Mouse (Mus musculus) heart, embryonic 16.5 days (tissue): ENCODE measurements around the gene Ablim1. TPM values are rescaled to one million over a fixed set of nuclear protein-coding genes. Genes with fewer than 3 reads are reported as not detected.
A peak's percentile ranks its signal among the peaks of the same experiment; 100 is the strongest.

Experiments
- ATAC-seq: fragments of 200-750 bp; cut with Nextera tagmentation; replicated peaks from 2 replicates; pipeline ENCODE4 v1.8.0; 2017; ENCODE audit warnings: moderate number of reproducible peaks; ENCODE audit not compliant: insufficient read depth, low FRiP score; ENCODE audit errors: extremely low read depth
- H3K27ac ChIP-seq: fragments of 300-500 bp; sonication (generic); 2 replicates; pipeline ENCODE4 v1.5.1; 2014; ENCODE audit warnings: mild to moderate bottlenecking, low read length, control low read depth, moderate library complexity
- H3K27me3 ChIP-seq: fragments of 300-500 bp; sonication (generic); 2 replicates; pipeline ENCODE4 v1.6.1; 2014; ENCODE audit warnings: low read length, mixed read lengths; ENCODE audit not compliant: control insufficient read depth, insufficient read depth
- H3K36me3 ChIP-seq: fragments of 300-500 bp; sonication (generic); 2 replicates; pipeline ENCODE4 v1.6.1; 2014; ENCODE audit not compliant: control insufficient read depth, insufficient read depth
- H3K4me1 ChIP-seq: fragments of 300-500 bp; sonication (generic); 2 replicates; pipeline ENCODE4 v1.6.1; 2014; ENCODE audit warnings: low read length, mixed read lengths; ENCODE audit not compliant: control insufficient read depth, insufficient read depth
- H3K4me2 ChIP-seq: fragments of 300-500 bp; sonication (generic); 2 replicates; pipeline ENCODE4 v1.6.1; 2014; ENCODE audit warnings: low read depth, mild to moderate bottlenecking, control low read depth, low read length
- H3K4me3 ChIP-seq: fragments of 300-500 bp; sonication (generic); 2 replicates; pipeline ENCODE4 v1.5.1; 2014; ENCODE audit warnings: mild to moderate bottlenecking, control low read depth, low read length
- H3K9ac ChIP-seq: fragments of 300-500 bp; sonication (generic); 2 replicates; pipeline ENCODE4 v1.6.1; 2014; ENCODE audit warnings: low read length, control low read depth
- H3K9me3 ChIP-seq: fragments of 300-500 bp; sonication (generic); replicated peaks from 2 replicates; pipeline ENCODE4 v1.6.1; 2016; ENCODE audit warnings: low read length; ENCODE audit not compliant: control insufficient read depth
- WGBS: fragments of 180-500 bp; shearing (Covaris S2); extraction: QIAGEN DNeasy Blood & Tissue Kit; methylation state at CpG from one replicate; pipeline ENCODE4 v1.1.7; 2014; 5-methylcytosine and 5-hydroxymethylcytosine counted together
- polyA plus RNA-seq: library from polyadenylated mRNA; unstranded; fragments of >200 nt; fragmentation: Nextera tagmentation; extraction: Ambion mirVana; gene quantifications from 2 replicates; pipeline ENCODE4 v1.2.1, GENCODE M21; 2015

Ablim1 gene
- polyA plus RNA-seq, 1 experiment from 2014 or later = 72.6 TPM

- no peak overlapping the region for H3K4me3 ChIP-seq
- 74% methylated on average over 6 of the region's 6 CpGs for WGBS
These were observed 16.5 kb upstream of the Ablim1 start for GRCm38 (mm10) chr19:57331237-57331636.

GRCm38 (mm10) chr19:57330309-57330708 is 15.6 kb upstream of the Ablim1 start:
- WGBS = 72% methylated on average over 11 of the region's 11 CpGs
- no peak overlapping the region for H3K4me3 ChIP-seq

More at GRCm38 (mm10) chr19:57331237-57331636, 16.5 kb upstream of the Ablim1 start:
- no peak overlapping the region for H3K4me2 ChIP-seq
- no peaks in the 10 kb centered on the region for H3K27me3 ChIP-seq
- ATAC-seq = no peak
- H3K9me3 ChIP-seq = no peaks in the 10 kb centered on the region
- H3K36me3 ChIP-seq = no peaks in the 10 kb centered on the region
- no peak overlapping the region for H3K27ac ChIP-seq
- no peak overlapping the region for H3K9ac ChIP-seq
- H3K4me1 ChIP-seq = no peaks in the 10 kb centered on the region

DNA sequence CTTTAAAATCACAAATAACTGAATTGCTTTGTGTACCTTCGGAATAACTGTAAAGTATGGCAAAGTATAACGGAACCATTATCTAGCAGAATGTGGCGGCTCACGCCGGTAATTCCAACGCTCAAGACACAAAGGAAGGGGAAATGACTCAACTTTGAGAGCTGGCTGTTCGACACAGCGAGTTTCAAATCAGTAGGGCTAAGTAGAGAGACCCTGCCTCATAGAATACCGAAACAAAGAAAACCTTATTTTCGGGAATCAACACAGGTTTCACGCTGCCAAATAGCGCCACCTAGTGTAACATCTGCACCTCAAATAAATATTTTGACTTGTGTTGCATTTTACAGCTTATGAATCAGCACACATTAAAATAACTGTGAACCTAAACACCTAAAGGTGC is 14.1 kb upstream of the Ablim1 start:
- Histone ChIP-seq H3K27ac (no peak overlapping the region), H3K36me3 (no peaks in the 10 kb centered on the region), H3K4me2 (peak overlapping the region; percentile 38; the same call in 1 of the 2 replicates), H3K9ac (no peak overlapping the region), H3K4me1 (no peaks in the 10 kb centered on the region), H3K27me3 (no peaks in the 10 kb centered on the region), H3K9me3 (no peaks in the 10 kb centered on the region), H3K4me3 (no peak overlapping the region)
- ATAC-seq = no peak
- WGBS = 52% methylated on average over 12 of the region's 12 CpGs

More at GRCm38 (mm10) chr19:57330309-57330708, 15.6 kb upstream of the Ablim1 start:
- Histone ChIP-seq H3K27ac (no peak overlapping the region), H3K36me3 (no peaks in the 10 kb centered on the region), H3K4me2 (no peak overlapping the region), H3K27me3 (no peaks in the 10 kb centered on the region), H3K9ac (no peak overlapping the region), H3K9me3 (no peaks in the 10 kb centered on the region), H3K4me1 (no peaks in the 10 kb centered on the region)
- ATAC-seq = no peak

GRCm38 (mm10) chr19:57328269-57328668 is 13.6 kb upstream of the Ablim1 start:
- Histone ChIP-seq H3K36me3 (no peaks in the 10 kb centered on the region), H3K4me3 (no peak overlapping the region), H3K27ac (no peak overlapping the region), H3K27me3 (no peaks in the 10 kb centered on the region), H3K9me3 (no peaks in the 10 kb centered on the region), H3K4me1 (no peaks in the 10 kb centered on the region), H3K4me2 (no peak overlapping the region), H3K9ac (no peak overlapping the region)
- 95% methylated on average over 7 of the region's 7 CpGs for WGBS
- ATAC-seq = no peak

GRCm38 (mm10) chr19:57327679-57328078 is 13.0 kb upstream of the Ablim1 start:
- H3K4me1 ChIP-seq = no peaks in the 10 kb centered on the region
- H3K4me2 ChIP-seq = no peak overlapping the region
- no peaks in the 10 kb centered on the region for H3K9me3 ChIP-seq
- no peaks in the 10 kb centered on the region for H3K27me3 ChIP-seq
- H3K4me3 ChIP-seq = no peak overlapping the region
- H3K27ac ChIP-seq = no peak overlapping the region
- ATAC-seq = no peak
- H3K9ac ChIP-seq = no peak overlapping the region
- no peaks in the 10 kb centered on the region for H3K36me3 ChIP-seq

DNA sequence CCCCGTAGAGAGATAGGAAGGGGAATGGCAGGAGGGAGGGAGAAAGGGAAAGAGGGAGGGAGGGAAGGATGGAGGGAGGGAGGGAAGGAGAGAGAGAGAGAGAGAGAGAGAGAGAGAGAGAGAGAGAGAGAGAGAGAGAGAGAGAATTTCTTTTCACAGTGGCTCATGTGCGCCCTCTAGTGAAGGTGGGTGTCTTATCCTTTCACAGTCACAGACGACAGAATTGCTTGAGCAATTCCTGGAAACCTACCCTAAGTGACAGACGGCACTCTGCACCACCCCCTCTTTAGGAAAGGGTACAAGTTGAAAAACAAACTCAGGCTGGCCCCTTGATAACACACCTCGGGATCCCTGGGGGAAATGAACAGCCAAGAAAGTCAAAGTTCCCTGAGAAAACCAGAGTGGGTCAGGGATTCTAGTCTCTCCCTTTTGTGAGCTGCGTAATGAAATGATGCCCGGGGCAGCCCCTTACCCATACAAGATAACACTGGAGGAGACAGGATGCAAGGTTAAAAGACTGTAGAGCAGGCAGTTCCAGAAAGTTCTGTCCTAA is 11.1 kb upstream of the Ablim1 start:
- Histone ChIP-seq H3K4me1 (no peaks in the 10 kb centered on the region), H3K9ac (no peak overlapping the region), H3K4me3 (no peak overlapping the region), H3K4me2 (no peak overlapping the region), H3K36me3 (no peaks in the 10 kb centered on the region), H3K27ac (no peak overlapping the region), H3K9me3 (no peaks in the 10 kb centered on the region), H3K27me3 (no peaks in the 10 kb centered on the region)
- ATAC-seq = no peak
- WGBS = 18% methylated on average over 7 of the region's 7 CpGs

GRCm38 (mm10) chr19:57323087-57323486 is 8.4 kb upstream of the Ablim1 start:
- H3K36me3 ChIP-seq = no peaks in the 10 kb centered on the region
- H3K27me3 ChIP-seq = no peaks in the 10 kb centered on the region
- ATAC-seq = no peak
- H3K4me3 ChIP-seq = no peak overlapping the region
- no peak overlapping the region for H3K4me2 ChIP-seq
- no peaks in the 10 kb centered on the region; the same call in 1 of the 2 replicates for H3K9me3 ChIP-seq
- H3K27ac ChIP-seq = no peak overlapping the region
- no peak overlapping the region for H3K9ac ChIP-seq
- H3K4me1 ChIP-seq = no peaks in the 10 kb centered on the region
- WGBS = 78% methylated on average over 8 of the region's 8 CpGs

GRCm38 (mm10) chr19:57322491-57322890 is 7.8 kb upstream of the Ablim1 start:
- 79% methylated on average over 4 of the region's 4 CpGs for WGBS
- no peak overlapping the region for H3K4me3 ChIP-seq
- no peaks in the 10 kb centered on the region for H3K27me3 ChIP-seq
- no peaks in the 10 kb centered on the region for H3K4me1 ChIP-seq
- no peak overlapping the region for H3K27ac ChIP-seq
- no peaks in the 10 kb centered on the region; the same call in 1 of the 2 replicates for H3K9me3 ChIP-seq
- H3K36me3 ChIP-seq = no peaks in the 10 kb centered on the region
- no peak overlapping the region for H3K9ac ChIP-seq
- H3K4me2 ChIP-seq = no peak overlapping the region
- ATAC-seq = no peak

DNA sequence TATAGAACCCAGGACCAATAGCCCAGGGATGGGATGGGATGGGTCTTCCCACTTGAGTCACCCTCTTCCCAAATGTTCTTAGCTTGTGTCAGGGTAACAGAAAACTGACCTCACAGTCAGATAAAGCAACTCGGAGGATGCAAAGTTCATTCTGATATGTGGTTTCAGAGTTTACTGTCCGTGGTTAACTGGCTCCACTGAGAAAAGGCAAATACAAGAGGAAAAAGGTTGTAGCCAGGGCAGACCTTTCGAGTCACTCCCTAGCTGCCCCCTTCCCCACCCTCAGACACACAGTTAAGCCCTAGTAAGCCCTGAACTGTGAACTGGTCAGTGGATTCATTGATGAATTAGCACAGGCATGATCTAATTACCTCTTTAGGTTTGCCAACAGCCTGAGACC is 7.1 kb upstream of the Ablim1 start:
- no peak overlapping the region for H3K4me3 ChIP-seq
- no peaks in the 10 kb centered on the region for H3K27me3 ChIP-seq
- 79% methylated on average over 3 of the region's 3 CpGs for WGBS
- ATAC-seq = no peak
- no peaks in the 10 kb centered on the region for H3K36me3 ChIP-seq
- H3K4me1 ChIP-seq = no peaks in the 10 kb centered on the region
- H3K9ac ChIP-seq = no peak overlapping the region
- no peaks in the 10 kb centered on the region; the same call in 1 of the 2 replicates for H3K9me3 ChIP-seq
- no peak overlapping the region for H3K4me2 ChIP-seq
- H3K27ac ChIP-seq = no peak overlapping the region
